Mouse (Mus musculus): Measurements from ENCODE around the gene Ggta1.
"Not testable (repeated sequence)": the region's sequence is repeated elsewhere in the genome, so short reads cannot be mapped to it uniquely, and the experiment has no call there.

Ggta1 gene

DNA sequence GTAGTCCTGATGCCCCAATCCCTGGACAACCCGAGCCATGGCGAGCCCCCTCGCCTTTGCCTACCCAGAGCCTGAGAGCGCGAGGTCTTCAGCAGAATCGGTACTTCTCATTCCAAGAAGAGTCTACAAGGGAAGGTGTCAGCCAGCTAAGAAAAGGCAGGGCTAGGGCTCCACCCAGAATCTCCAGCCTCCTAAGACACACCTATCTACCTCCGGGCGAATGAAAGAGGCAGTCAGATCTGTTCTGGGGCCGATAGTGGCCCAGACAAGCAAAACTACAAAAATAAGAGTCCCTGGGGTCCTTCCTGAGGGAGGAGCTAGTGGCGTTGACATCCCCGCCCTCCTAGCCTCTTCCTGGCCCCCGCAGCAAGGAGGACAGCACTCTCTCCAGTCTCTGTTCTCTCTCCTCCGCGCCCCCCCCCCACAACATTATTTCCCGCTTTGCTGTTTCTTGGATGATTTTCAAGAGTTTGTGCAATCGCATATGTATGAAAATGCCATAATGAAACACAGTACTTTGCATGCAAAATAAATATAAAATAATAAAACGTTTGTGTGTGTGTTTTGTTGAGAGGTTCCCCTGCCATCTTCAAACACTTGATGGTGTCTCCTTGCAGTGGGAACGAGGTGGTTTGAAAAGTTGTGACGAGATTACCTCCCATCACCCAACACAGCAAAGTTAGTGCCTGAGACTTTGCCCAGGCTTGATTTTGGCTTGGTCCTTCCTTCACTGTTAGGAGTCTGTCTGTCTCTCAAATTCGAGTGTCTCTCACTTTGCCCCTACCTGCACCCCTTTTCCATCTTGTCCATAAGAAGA is 1.7 kb downstream of the Ggta1 start:
- DNase-seq (ENCODE audit: low read depth, low spot score), result peak; percentile 87

GRCm38 (mm10) chr2:35460378-35460880 is 2.6 kb downstream of the Ggta1 start:
- DNase-seq (ENCODE audit: low read depth, low spot score), result no peak

DNA sequence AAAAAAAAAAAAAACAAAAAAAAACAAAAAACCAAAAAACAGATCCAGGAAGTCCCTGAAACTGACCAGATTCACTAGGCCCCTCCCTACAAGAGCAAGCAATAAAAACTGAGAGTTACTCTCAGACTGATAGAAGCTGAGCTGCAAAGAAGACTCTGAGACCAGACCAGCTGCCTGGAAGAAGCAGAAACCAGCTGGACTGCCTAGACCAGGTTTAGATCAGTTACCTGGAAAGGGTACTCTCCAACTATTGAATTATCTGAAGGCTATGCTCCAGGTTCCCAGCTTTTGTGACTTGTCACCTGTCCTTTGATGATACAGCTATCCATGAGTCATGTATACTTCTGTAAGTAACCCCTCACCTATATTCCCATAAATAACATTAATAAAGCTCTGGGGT is 3.7 kb downstream of the Ggta1 start:
- DNase-seq (ENCODE audit: low read depth, low spot score), result no peak

- no peak for DNase-seq (ENCODE audit: low read depth, low spot score)
Measured at GRCm38 (mm10) chr2:35458421-35458820, 4.6 kb downstream of the Ggta1 start.

- peak; percentile 88 for DNase-seq (ENCODE audit: low read depth, low spot score)
Measured at GRCm38 (mm10) chr2:35453736-35454135, 9.3 kb downstream of the Ggta1 start.

- DNase-seq (ENCODE audit: low read depth, low spot score), result not testable (repeated sequence)
Measured at GRCm38 (mm10) chr2:35452695-35453094, 10.3 kb downstream of the Ggta1 start.

DNA sequence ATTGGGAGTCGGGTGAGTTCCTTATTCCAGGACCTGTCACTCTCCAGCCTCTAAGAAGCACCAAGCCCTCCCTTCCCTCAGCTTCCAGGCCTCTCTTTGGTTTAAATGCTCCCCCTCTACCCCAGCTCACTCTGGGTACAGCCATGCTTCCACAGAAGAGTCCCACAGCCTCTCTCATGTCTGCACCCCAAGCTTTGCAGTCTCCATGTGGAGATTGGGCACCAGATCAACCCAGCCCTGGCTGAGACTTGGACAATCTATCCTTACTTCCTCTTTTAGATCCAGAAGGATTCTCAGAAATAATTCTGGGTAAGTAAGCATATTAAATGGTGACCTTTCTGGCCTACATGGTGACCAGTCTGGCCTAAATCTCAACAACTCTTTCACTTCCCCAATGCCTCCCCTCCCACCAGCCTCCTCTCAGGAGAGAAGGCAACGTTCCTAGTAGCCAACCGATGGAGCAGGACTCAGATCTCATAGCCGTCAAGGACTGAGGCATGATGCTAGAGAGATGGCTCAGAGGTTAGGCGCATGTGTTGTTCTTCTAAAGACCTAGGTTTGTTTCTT is 11.5 kb downstream of the Ggta1 start:
- DNase-seq (ENCODE audit: low read depth, low spot score), result no peak

GRCm38 (mm10) chr2:35450856-35451255 is 12.2 kb downstream of the Ggta1 start:
- DNase-seq (ENCODE audit: low read depth, low spot score), result no peak

DNA sequence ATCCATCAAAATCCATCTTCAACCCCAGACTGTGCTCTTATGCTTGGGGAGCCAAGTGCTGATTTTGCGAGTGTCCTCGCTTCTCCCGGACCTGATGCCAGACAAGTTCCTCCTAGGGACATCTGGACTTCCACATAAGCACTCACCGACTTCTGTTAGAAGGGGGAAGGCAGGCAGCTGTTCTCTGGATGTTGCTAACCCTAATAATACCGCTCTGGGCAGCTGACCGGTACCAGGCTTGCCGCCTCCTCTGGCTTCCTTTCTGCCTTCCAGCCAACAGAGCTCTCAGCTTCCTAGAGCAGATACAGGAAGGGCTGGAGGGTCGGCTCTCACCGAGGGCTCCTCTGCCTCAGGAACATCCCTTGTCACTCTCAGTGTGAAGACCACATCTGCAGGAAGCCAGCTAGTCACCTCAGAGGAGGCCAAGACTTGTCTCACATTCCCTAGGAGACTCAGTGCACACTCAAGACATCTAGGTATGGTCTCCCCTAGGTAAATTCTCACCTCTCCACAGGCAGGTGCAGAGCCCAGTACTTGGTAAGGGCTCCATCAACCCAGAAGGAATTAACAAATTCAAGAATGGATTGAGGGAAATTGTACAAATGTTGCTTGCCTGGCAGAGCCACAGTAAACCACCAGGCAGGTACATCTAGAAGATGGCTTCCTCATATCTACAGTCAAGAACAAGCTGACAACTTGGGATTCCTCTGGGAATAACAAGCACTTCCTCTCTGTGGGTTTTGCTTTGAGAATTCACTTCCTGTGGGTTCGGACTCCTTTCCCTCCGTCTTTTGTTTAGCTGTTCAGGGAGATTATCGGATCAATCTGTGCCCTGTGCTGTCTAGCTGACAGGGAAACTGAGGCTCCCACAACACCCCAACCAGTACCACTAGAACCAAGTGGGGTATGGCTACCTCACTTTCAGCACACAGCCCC is 13.1 kb downstream of the Ggta1 start:
- no peak for DNase-seq (ENCODE audit: low read depth, low spot score)

DNA sequence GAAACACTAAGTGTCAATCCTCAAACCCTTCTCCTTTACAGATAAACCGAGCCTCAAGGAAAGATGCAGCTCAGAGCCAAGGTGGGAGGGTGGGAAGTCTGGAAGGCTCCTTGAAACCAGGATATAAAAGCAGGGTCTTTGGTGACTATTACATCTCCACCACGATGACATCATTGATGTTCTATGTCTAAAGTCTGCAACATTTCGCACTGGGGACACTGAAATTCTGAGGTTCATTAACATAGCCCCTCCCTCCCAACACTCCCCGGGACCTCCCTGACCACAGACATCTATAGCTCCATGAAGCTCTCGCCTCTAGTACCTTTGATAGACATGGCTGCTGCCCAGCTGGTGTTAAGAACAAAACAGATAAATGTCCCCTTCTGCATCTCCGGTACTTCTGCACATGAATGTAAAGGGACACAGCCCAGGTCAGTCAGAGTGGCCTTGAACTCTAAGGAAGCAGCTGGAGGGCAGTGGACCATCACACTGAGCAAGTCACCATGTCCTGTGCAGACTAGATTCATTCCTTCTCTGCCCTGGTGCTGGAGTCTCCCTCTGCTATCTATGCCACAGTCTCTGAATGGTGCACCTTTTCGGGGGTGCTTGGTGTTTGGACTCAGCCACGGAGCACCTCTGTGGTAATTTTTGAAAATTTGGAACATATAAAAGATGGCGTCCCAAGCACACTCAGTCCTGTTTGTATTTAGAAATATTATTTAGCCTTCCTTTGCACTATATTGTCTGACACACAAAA is 13.9 kb downstream of the Ggta1 start:
- DNase-seq (ENCODE audit: low read depth, low spot score), result peak; percentile 16

GRCm38 (mm10) chr2:35448215-35448913 is 14.7 kb downstream of the Ggta1 start:
- DNase-seq (ENCODE audit: low read depth, low spot score), result peak; percentile 43

DNA sequence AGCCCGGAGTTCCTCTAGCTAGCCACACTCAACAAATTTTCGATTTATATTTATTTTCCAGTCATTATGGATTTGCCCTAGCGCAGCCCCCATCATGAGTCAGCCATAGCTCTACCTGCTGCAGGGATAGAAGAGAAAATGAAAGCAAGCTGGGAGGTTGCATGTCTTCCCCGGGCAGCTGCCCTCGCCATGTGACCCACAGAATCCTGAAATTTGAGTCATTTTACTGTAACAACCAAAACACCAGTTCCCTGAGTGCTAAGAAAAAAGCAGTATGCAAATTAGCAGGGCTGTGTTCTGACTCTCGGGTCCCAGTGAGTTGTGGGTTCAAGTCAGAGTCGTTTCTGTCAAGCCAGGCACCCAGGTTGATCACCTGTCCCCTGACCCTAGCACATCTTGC is 15.6 kb downstream of the Ggta1 start:
- DNase-seq (ENCODE audit: low read depth, low spot score), result peak; percentile 58

GRCm38 (mm10) chr2:35446798-35447197 is 16.2 kb downstream of the Ggta1 start:
- DNase-seq (ENCODE audit: low read depth, low spot score), result peak; percentile 63

DNA sequence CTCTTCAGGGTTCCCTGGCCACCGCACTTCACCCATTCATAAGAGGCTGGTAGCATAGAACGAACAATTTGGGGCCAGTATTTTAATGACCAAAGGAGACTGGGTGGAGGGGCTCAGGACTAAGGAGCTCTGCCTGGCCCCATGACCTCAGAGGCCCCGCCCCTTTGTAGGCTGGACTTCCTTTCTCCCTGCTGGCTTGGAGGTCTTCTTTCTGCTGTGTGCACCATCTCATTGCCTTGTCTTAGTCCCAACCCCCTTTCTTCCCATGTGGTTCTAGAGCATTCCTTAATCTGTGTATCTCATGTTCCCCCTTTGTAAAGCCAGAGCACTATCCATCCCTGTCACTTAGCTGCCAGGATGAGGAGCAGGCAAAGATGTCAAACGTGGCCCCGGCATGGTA is 16.7 kb downstream of the Ggta1 start:
- no peak for DNase-seq (ENCODE audit: low read depth, low spot score)

DNA sequence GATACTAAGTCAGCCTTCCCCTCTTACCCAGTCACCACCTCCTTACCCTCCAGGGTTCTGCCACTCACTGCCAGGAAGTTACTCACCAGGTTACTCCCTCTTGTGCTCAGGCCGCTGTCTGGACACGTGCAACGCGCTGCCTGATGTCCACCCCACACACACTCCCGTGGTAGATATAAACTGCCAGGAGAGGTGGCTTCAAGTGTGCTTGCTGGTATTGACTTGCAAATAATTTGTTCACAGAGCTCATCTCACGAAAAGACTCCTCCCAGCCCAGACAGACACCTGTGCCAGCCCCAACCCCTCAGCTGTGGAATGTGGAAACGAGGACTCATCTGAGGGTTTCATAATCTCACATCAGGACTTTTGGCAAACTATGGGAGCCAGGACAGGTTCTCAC is 17.4 kb downstream of the Ggta1 start:
- no peak for DNase-seq (ENCODE audit: low read depth, low spot score)

DNA sequence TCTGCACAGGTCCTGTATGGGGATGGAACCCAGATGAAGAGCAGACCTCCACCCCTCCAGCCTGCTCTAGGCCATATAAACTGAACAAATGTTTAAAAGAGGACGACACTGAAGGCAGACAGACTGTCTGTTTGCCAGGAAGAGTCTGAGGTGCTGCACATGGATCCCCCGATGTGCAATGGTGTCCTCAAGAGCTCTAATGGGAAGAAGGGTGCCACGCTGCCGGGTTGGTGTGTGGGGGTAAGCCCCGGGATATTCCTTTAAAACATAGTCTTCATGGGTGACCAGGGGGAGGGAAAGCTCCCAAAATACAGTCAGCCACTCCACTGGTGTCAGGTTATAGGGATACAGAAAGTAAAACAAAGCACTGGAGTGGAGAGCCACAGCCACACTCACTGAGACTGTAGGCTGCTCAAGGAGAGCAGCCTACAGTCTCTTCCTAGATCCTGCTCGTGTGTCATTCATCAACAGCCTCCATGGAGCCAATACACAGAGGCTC is 18.2 kb downstream of the Ggta1 start:
- no peak for DNase-seq (ENCODE audit: low read depth, low spot score)

GRCm38 (mm10) chr2:35443981-35444763 is 18.9 kb downstream of the Ggta1 start:
- DNase-seq (ENCODE audit: low read depth, low spot score), result no peak

GRCm38 (mm10) chr2:35443325-35443724 is 19.7 kb downstream of the Ggta1 start:
- DNase-seq (ENCODE audit: low read depth, low spot score), result no peak

- no peak for DNase-seq (ENCODE audit: low read depth, low spot score)
Measured at GRCm38 (mm10) chr2:35442079-35442478, 21.0 kb downstream of the Ggta1 start.

DNA sequence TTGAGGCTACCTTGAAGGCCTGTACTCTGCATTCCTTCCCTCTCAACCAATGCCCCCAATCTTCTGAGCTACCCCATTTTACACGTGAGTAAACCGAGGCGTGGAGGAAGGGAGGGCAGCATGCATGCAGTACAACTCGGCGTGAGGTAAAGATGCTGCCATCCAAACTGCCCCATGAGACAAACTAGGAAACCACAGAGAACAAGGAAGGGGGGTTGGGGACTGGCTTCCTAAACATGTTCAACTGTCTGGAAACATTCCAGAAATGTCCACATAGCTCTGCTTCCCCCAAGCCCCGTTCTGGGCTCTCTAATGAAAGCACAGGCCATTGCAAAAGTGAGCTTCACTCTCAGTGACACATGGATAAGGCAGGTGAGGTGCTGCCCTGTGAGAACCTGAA is 21.6 kb downstream of the Ggta1 start:
- no peak for DNase-seq (ENCODE audit: low read depth, low spot score)

Measured in CD4-positive helper T cell, adult 2 months (primary cell).